Mouse (Mus musculus) midbrain, embryonic 16.5 days (tissue): ENCODE results near the gene Ogt. TPM values are rescaled to one million over a fixed set of nuclear protein-coding genes. Genes with fewer than 3 reads are reported as not detected.

ENCODE experiments used
- ATAC-seq: fragments of 200-750 bp; cut with Nextera tagmentation; 2 replicates; pipeline ENCODE4 v1.8.0; 2017; ENCODE audit warnings: moderate TSS enrichment
- H3K27ac ChIP-seq: fragments of 300-500 bp; sonication (generic); 2 replicates; pipeline ENCODE4 v1.5.1; 2014; ENCODE audit warnings: mild to moderate bottlenecking, low read length, mixed read lengths
- H3K27me3 ChIP-seq: fragments of 300-500 bp; sonication (generic); 2 replicates; pipeline ENCODE4 v1.6.1; 2014; ENCODE audit warnings: low read depth, low read length, mixed read lengths; ENCODE audit not compliant: control insufficient read depth, insufficient read depth
- H3K36me3 ChIP-seq: fragments of 300-500 bp; sonication (generic); 2 replicates; pipeline ENCODE4 v1.6.1; 2014; ENCODE audit warnings: mild to moderate bottlenecking, low read length, moderate library complexity, mixed read lengths; ENCODE audit not compliant: control insufficient read depth, insufficient read depth
- H3K4me1 ChIP-seq: fragments of 300-500 bp; sonication (generic); 2 replicates; pipeline ENCODE4 v1.6.1; 2014; ENCODE audit warnings: mild to moderate bottlenecking, low read length, mixed read lengths; ENCODE audit not compliant: control insufficient read depth, insufficient read depth
- H3K4me2 ChIP-seq: fragments of 300-500 bp; sonication (generic); 2 replicates; pipeline ENCODE4 v1.6.1; 2014; ENCODE audit warnings: mild to moderate bottlenecking, low read length, mixed read lengths
- H3K4me3 ChIP-seq: fragments of 300-500 bp; sonication (generic); 2 replicates; pipeline ENCODE4 v1.5.1; 2014; ENCODE audit warnings: low read depth, mild to moderate bottlenecking, low read length, moderate library complexity, mixed read lengths
- H3K9ac ChIP-seq: fragments of 300-500 bp; sonication (generic); 2 replicates; pipeline ENCODE4 v1.6.1; 2014; ENCODE audit warnings: low read depth, low read length, mixed read lengths
- H3K9me3 ChIP-seq: fragments of 300-500 bp; sonication (generic); replicated peaks from 2 replicates; pipeline ENCODE4 v1.6.1; 2014; ENCODE audit warnings: mild to moderate bottlenecking, low read length, mixed read lengths; ENCODE audit not compliant: control insufficient read depth, poor library complexity, severe bottlenecking
- WGBS: fragments of 180-500 bp; shearing (Covaris S2); extraction: QIAGEN DNeasy Blood & Tissue Kit; methylation state at CpG from one replicate; pipeline ENCODE4 v1.1.7; 2014; 5-methylcytosine and 5-hydroxymethylcytosine counted together
- polyA plus RNA-seq: library from polyadenylated mRNA; unstranded; fragments of >200 nt; fragmentation: Nextera tagmentation; extraction: Ambion mirVana; gene quantifications from 2 replicates; pipeline ENCODE4 v1.2.1, GENCODE M21; 2015

Ogt gene
- polyA plus RNA-seq, 1 experiment from 2014 or later = 205 TPM

- Histone ChIP-seq H3K4me2 (peak overlapping the region; percentile 28), H3K27ac (peak overlapping the region; percentile 92), H3K36me3 (no peaks in the 10 kb centered on the region), H3K4me1 (peaks cover 13% of the 10 kb centered on the region), H3K4me3 (peak overlapping the region; percentile 63), H3K27me3 (peaks cover 2% of the 10 kb centered on the region; the same call in 1 of the 2 replicates), H3K9ac (peak overlapping the region; percentile 82), H3K9me3 (no peaks in the 10 kb centered on the region)
- ATAC-seq = peak; percentile 70
- 17% methylated on average over 45 of the region's 45 CpGs for WGBS
These were observed 617 bp downstream of the Ogt start for GRCm38 (mm10) chrX:101640194-101641160.

- 0 out of 2 replicates have a peak, but pooled peaks have one; percentile 4 for ATAC-seq
- peak overlapping the region; percentile 63 for H3K4me3 ChIP-seq
- H3K27me3 ChIP-seq = peaks cover 2% of the 10 kb centered on the region; the same call in 1 of the 2 replicates
- no peaks in the 10 kb centered on the region for H3K9me3 ChIP-seq
- peaks cover 15% of the 10 kb centered on the region for H3K4me1 ChIP-seq
- H3K4me2 ChIP-seq = peak overlapping the region; percentile 28
- H3K36me3 ChIP-seq = no peaks in the 10 kb centered on the region
- peak overlapping the region; percentile 92 for H3K27ac ChIP-seq
- 14% methylated on average over 6 of the region's 6 CpGs for WGBS
- peak overlapping the region; percentile 82 for H3K9ac ChIP-seq
These were observed 1.3 kb downstream of the Ogt start for GRCm38 (mm10) chrX:101641161-101641530.

GRCm38 (mm10) chrX:101642091-101642490, 2.2 kb downstream of the Ogt start:
- Histone ChIP-seq H3K4me2 (peak overlapping the region; percentile 63), H3K9ac (peak overlapping the region; percentile 46; the same call in 1 of the 2 replicates), H3K9me3 (no peaks in the 10 kb centered on the region), H3K36me3 (no peaks in the 10 kb centered on the region), H3K4me1 (peaks cover 17% of the 10 kb centered on the region), H3K27me3 (peaks cover 2% of the 10 kb centered on the region; the same call in 1 of the 2 replicates), H3K27ac (no peak overlapping the region), H3K4me3 (peak overlapping the region; percentile 63)
- 20% methylated on average over 5 of the region's 5 CpGs for WGBS
- no peak for ATAC-seq

GRCm38 (mm10) chrX:101645286-101645685, 5.4 kb downstream of the Ogt start:
- Histone ChIP-seq H3K9me3 (no peaks in the 10 kb centered on the region), H3K4me1 (peaks cover 20% of the 10 kb centered on the region), H3K4me2 (no peak overlapping the region), H3K36me3 (no peaks in the 10 kb centered on the region), H3K27me3 (no peaks in the 10 kb centered on the region), H3K9ac (no peak overlapping the region), H3K4me3 (no peak overlapping the region), H3K27ac (no peak overlapping the region)
- WGBS = 77% methylated on average over 2 of the region's 2 CpGs
- ATAC-seq = no peak

- no peaks in the 10 kb centered on the region for H3K36me3 ChIP-seq
- no peaks in the 10 kb centered on the region for H3K27me3 ChIP-seq
- no peak overlapping the region for H3K9ac ChIP-seq
- no peak overlapping the region for H3K27ac ChIP-seq
- H3K9me3 ChIP-seq = no peaks in the 10 kb centered on the region
- H3K4me3 ChIP-seq = no peak overlapping the region
- WGBS = 84% methylated on average over 5 of the region's 5 CpGs
- no peak for ATAC-seq
- peaks cover 23% of the 10 kb centered on the region for H3K4me1 ChIP-seq
- no peak overlapping the region for H3K4me2 ChIP-seq
These were observed 6.8 kb downstream of the Ogt start for GRCm38 (mm10) chrX:101646621-101647020.

GRCm38 (mm10) chrX:101695686-101696085, 55.8 kb downstream of the Ogt start:
- Histone ChIP-seq H3K4me2 (no peak overlapping the region), H3K9ac (no peak overlapping the region), H3K27me3 (no peaks in the 10 kb centered on the region), H3K36me3 (no peaks in the 10 kb centered on the region), H3K4me1 (no peaks in the 10 kb centered on the region), H3K9me3 (peaks cover 19% of the 10 kb centered on the region; the same call in 1 of the 2 replicates), H3K4me3 (no peak overlapping the region), H3K27ac (no peak overlapping the region)
- WGBS = 91% methylated on average over 27 of the region's 27 CpGs
- ATAC-seq = no peak

GRCm38 (mm10) chrX:101697537-101697936, 57.7 kb downstream of the Ogt start:
- Histone ChIP-seq H3K4me2 (no peak overlapping the region), H3K27me3 (no peaks in the 10 kb centered on the region), H3K4me3 (no peak overlapping the region), H3K9ac (no peak overlapping the region), H3K9me3 (peaks cover 19% of the 10 kb centered on the region; the same call in 1 of the 2 replicates), H3K27ac (no peak overlapping the region), H3K4me1 (no peaks in the 10 kb centered on the region), H3K36me3 (no peaks in the 10 kb centered on the region)
- ATAC-seq = no peak
- WGBS = 79% methylated on average over 23 of the region's 54 CpGs

- H3K9me3 ChIP-seq = peaks cover 19% of the 10 kb centered on the region; the same call in 1 of the 2 replicates
- H3K27me3 ChIP-seq = no peaks in the 10 kb centered on the region
- no peaks in the 10 kb centered on the region for H3K4me1 ChIP-seq
- H3K9ac ChIP-seq = no peak overlapping the region
- H3K36me3 ChIP-seq = no peaks in the 10 kb centered on the region
- no peak overlapping the region for H3K4me2 ChIP-seq
- WGBS = 69% methylated on average over 23 of the region's 23 CpGs
- no peak for ATAC-seq
- H3K27ac ChIP-seq = no peak overlapping the region
- no peak overlapping the region for H3K4me3 ChIP-seq
These were observed 58.4 kb downstream of the Ogt start for GRCm38 (mm10) chrX:101698232-101698631.

- H3K4me1 ChIP-seq = no peaks in the 10 kb centered on the region
These were observed 65.3 kb downstream of the Ogt start for GRCm38 (mm10) chrX:101705111-101705510.

More at GRCm38 (mm10) chrX:101705111-101705510, 65.3 kb downstream of the Ogt start:
- ATAC-seq = no peak
- H3K36me3 ChIP-seq = no peaks in the 10 kb centered on the region
- H3K27ac ChIP-seq = no peak overlapping the region
- H3K9ac ChIP-seq = no peak overlapping the region
- no peaks in the 10 kb centered on the region for H3K27me3 ChIP-seq
- H3K9me3 ChIP-seq = no peaks in the 10 kb centered on the region
- H3K4me3 ChIP-seq = no peak overlapping the region
- H3K4me2 ChIP-seq = no peak overlapping the region
- 84% methylated on average over 7 of the region's 7 CpGs for WGBS
